ENCODE assay signal across 14 mouse cellular contexts in genomic region chr8:84466932-84467331, GRCm38 (mm10).
DNase-seq lines count a peak whose midpoint lies in the region; ATAC-seq and TF ChIP-seq lines count a peak whose summit lies in the region.
"Had no signal": no experiment of that assay in that cellular context is flagged by ENCODE, and none has a peak within 500 bp of the region (broad histone marks: within the 10 kb centered on the region; RNA-seq: fewer than 3 reads in every experiment).

No protein-coding gene starts in this region.

- H3K9me3 ChIP-seq in forebrain, embryonic 16.5 days (ENCODE audit: control insufficient read depth, low read length), result peaks cover under 1% of the 10 kb centered on the region
- H3K9me3 ChIP-seq in forebrain, embryonic 13.5 days (replicated peaks), result peaks cover 6% of the 10 kb centered on the region
- no peaks in the 10 kb centered on the region for H3K9me3 ChIP-seq in neural tube, embryonic 14.5 days (ENCODE audit: control insufficient read depth, low read length)
- H3K9me3 ChIP-seq: embryonic facial prominence, embryonic 15.5 days; stomach, embryonic 15.5 days had no signal

- H3K27ac ChIP-seq in forebrain, embryonic 16.5 days (ENCODE audit: low read length), result no peak overlapping the region
- no peak overlapping the region; the same call in 1 of the 2 replicates for H3K27ac ChIP-seq in forebrain, embryonic 13.5 days
- peak overlapping the region; percentile 44; the same call in 1 of the 2 replicates for H3K27ac ChIP-seq in cerebellum, adult 2 months (ENCODE audit: insufficient read depth, low read length)
- H3K27ac ChIP-seq in neural tube, embryonic 14.5 days (ENCODE audit: low read depth, low read length), result no peak overlapping the region
- H3K27ac ChIP-seq: embryonic facial prominence, embryonic 15.5 days; stomach, embryonic 15.5 days had no signal

- peak; percentile 49; the same call in 1 of the 2 replicates for ATAC-seq in forebrain, embryonic 16.5 days
- no peak for ATAC-seq in forebrain, embryonic 13.5 days
- peak; percentile 41; the same call in 1 of the 2 replicates for ATAC-seq in neural tube, embryonic 14.5 days (ENCODE audit: low read depth)
- no peak for ATAC-seq in megakaryocyte progenitor cell, adult 5-6 weeks (replicated peaks; ENCODE audit: poor library complexity)

- peak; percentile 60 for DNase-seq in left cerebral cortex, postnatal 4 days
- no peak for DNase-seq in left cerebral cortex, adult 8-10 months (ENCODE audit: low spot score in 2 of 2)
- peak; percentile 64 to 90 for DNase-seq in cerebellum, adult 2 months
- no peak for DNase-seq in embryo, embryonic 10.5 days (ENCODE audit: low spot score)
- DNase-seq: adrenal gland, postnatal 14 days; kidney, adult 2 months; lung, postnatal 14 days; right cerebral cortex, postnatal 4 days had no signal

- intact Hi-C loops in left cerebral cortex, postnatal 4 days (cut with DNase I), result no loop called here

- H3K4me3 ChIP-seq in forebrain, embryonic 16.5 days (replicated peaks; ENCODE audit: low read length), result no peak overlapping the region
- H3K4me3 ChIP-seq in forebrain, embryonic 13.5 days, result no peak overlapping the region
- H3K4me3 ChIP-seq in cerebellum, adult 2 months (replicated peaks; ENCODE audit: insufficient read depth, low read depth, low read length), result no peak overlapping the region
- H3K4me3 ChIP-seq in neural tube, embryonic 14.5 days (ENCODE audit: low read depth, low read length), result no peak overlapping the region
- H3K4me3 ChIP-seq: embryonic facial prominence, embryonic 15.5 days; stomach, embryonic 15.5 days had no signal

- H3K27me3 ChIP-seq in forebrain, embryonic 16.5 days (replicated peaks; ENCODE audit: control insufficient read depth, insufficient read depth, low read length), result no peaks in the 10 kb centered on the region
- no peaks in the 10 kb centered on the region for H3K27me3 ChIP-seq in forebrain, embryonic 13.5 days
- no peaks in the 10 kb centered on the region for H3K27me3 ChIP-seq in cerebellum, adult 2 months (ENCODE audit: control insufficient read depth, insufficient read depth, low read length)
- H3K27me3 ChIP-seq in neural tube, embryonic 14.5 days (ENCODE audit: control insufficient read depth, insufficient read depth, low read length), result no peaks in the 10 kb centered on the region
- H3K27me3 ChIP-seq: embryonic facial prominence, embryonic 15.5 days; stomach, embryonic 15.5 days had no signal

- H3K4me2 ChIP-seq in forebrain, embryonic 16.5 days (ENCODE audit: low read length), result no peak overlapping the region
- no peak overlapping the region for H3K4me2 ChIP-seq in forebrain, embryonic 13.5 days
- H3K4me2 ChIP-seq in neural tube, embryonic 14.5 days (ENCODE audit: low read depth, low read length), result no peak overlapping the region
- H3K4me2 ChIP-seq: embryonic facial prominence, embryonic 15.5 days; stomach, embryonic 15.5 days had no signal

- peaks cover 5% of the 10 kb centered on the region for H3K36me3 ChIP-seq in forebrain, embryonic 16.5 days (ENCODE audit: control insufficient read depth, insufficient read depth)
- peaks cover 23% of the 10 kb centered on the region for H3K36me3 ChIP-seq in forebrain, embryonic 13.5 days (ENCODE audit: poor library complexity, severe bottlenecking)
- H3K36me3 ChIP-seq in neural tube, embryonic 14.5 days (ENCODE audit: control insufficient read depth, insufficient read depth, low read length), result peaks cover 14% of the 10 kb centered on the region
- H3K36me3 ChIP-seq: embryonic facial prominence, embryonic 15.5 days; stomach, embryonic 15.5 days had no signal

- no peak for TF ChIP-seq CTCF in cerebellum, adult 2 months (IDR thresholded peaks at IDR 0.05; ENCODE audit: borderline replicate concordance, insufficient read depth, low read depth, low read length)

- no peaks in the 10 kb centered on the region for H3K4me1 ChIP-seq in forebrain, embryonic 16.5 days (replicated peaks; ENCODE audit: control insufficient read depth, insufficient read depth, low read length)
- no peaks in the 10 kb centered on the region for H3K4me1 ChIP-seq in forebrain, embryonic 13.5 days
- H3K4me1 ChIP-seq in cerebellum, adult 2 months (ENCODE audit: control insufficient read depth, insufficient read depth, low read length), result peaks cover 51% of the 10 kb centered on the region
- 0 out of 2 replicates have a peak, but pooled peaks cover 5% of the 10 kb centered on the region for H3K4me1 ChIP-seq in neural tube, embryonic 14.5 days (ENCODE audit: control insufficient read depth, insufficient read depth, low read length)
- H3K4me1 ChIP-seq: embryonic facial prominence, embryonic 15.5 days; stomach, embryonic 15.5 days had no signal

- 67% methylated on average over 1 of the region's 1 CpGs for WGBS in forebrain, embryonic 16.5 days
- 64% methylated on average over 1 of the region's 1 CpGs for WGBS in forebrain, embryonic 13.5 days
- WGBS in cerebellum, adult 2 months, result 3% methylated on average over 1 of the region's 1 CpGs
- WGBS in neural tube, embryonic 14.5 days, result 53% methylated on average over 1 of the region's 1 CpGs

- no peak for TF ChIP-seq POLR2A in cerebellum, adult 2 months (IDR thresholded peaks at IDR 0.05; ENCODE audit: borderline replicate concordance, insufficient read depth, low read length)

- no peak overlapping the region for H3K9ac ChIP-seq in forebrain, embryonic 16.5 days (replicated peaks; ENCODE audit: low read depth, low read length)
- no peak overlapping the region for H3K9ac ChIP-seq in forebrain, embryonic 13.5 days
- no peak overlapping the region for H3K9ac ChIP-seq in neural tube, embryonic 14.5 days (replicated peaks; ENCODE audit: low read depth, low read length)
- H3K9ac ChIP-seq: embryonic facial prominence, embryonic 15.5 days; stomach, embryonic 15.5 days had no signal

Comparison
In these comparisons a context has a peak if more than half of its experiments do, and no peak if none do; other contexts are left out.
1. ATAC-seq: peak in forebrain, embryonic 16.5 days (single experiment) and neural tube, embryonic 14.5 days (single experiment); none in forebrain, embryonic 13.5 days (single experiment) and megakaryocyte progenitor cell, adult 5-6 weeks (single experiment).
2. DNase-seq: peak in left cerebral cortex, postnatal 4 days (single experiment) and cerebellum, adult 2 months (2 of 2); none in left cerebral cortex, adult 8-10 months (0 of 2) and embryo, embryonic 10.5 days (single experiment).